Mouse (Mus musculus): ENCODE measurements around the gene Hyal1. TPM values are rescaled to one million over a fixed set of nuclear protein-coding genes. Genes with fewer than 3 reads are reported as not detected.

The Hyal1 gene
- total RNA-seq, 2 experiments from 2014 or later = 7.1 TPM; not detected in 1

- ATAC-seq (replicated peaks; ENCODE audit: low FRiP score, poor library complexity, severe bottlenecking) = no peak
These were observed 32.7 kb downstream of the Hyal1 start for GRCm38 (mm10) chr9:107609433-107609830.

- no peak for ATAC-seq (replicated peaks; ENCODE audit: low FRiP score, poor library complexity, severe bottlenecking)
These were observed 34.9 kb downstream of the Hyal1 start for GRCm38 (mm10) chr9:107611456-107612190.

- ATAC-seq (replicated peaks; ENCODE audit: low FRiP score, poor library complexity, severe bottlenecking) = peak; percentile 91
These were observed 35.6 kb downstream of the Hyal1 start for GRCm38 (mm10) chr9:107612191-107612944.

GRCm38 (mm10) chr9:107612945-107613569, 36.3 kb downstream of the Hyal1 start:
- ATAC-seq (replicated peaks; ENCODE audit: low FRiP score, poor library complexity, severe bottlenecking) = no peak

GRCm38 (mm10) chr9:107615035-107615434, 38.3 kb downstream of the Hyal1 start:
- ATAC-seq (replicated peaks; ENCODE audit: low FRiP score, poor library complexity, severe bottlenecking) = no peak

GRCm38 (mm10) chr9:107617461-107617860, 40.7 kb downstream of the Hyal1 start:
- ATAC-seq (replicated peaks; ENCODE audit: low FRiP score, poor library complexity, severe bottlenecking) = no peak

- no peak for ATAC-seq (replicated peaks; ENCODE audit: low FRiP score, poor library complexity, severe bottlenecking)
These were observed 41.4 kb downstream of the Hyal1 start for GRCm38 (mm10) chr9:107618098-107618497.

GRCm38 (mm10) chr9:107618778-107619545, 42.2 kb downstream of the Hyal1 start:
- ATAC-seq (replicated peaks; ENCODE audit: low FRiP score, poor library complexity, severe bottlenecking) = no peak

GRCm38 (mm10) chr9:107619546-107619879, 42.8 kb downstream of the Hyal1 start:
- no peak for ATAC-seq (replicated peaks; ENCODE audit: low FRiP score, poor library complexity, severe bottlenecking)

- ATAC-seq (replicated peaks; ENCODE audit: low FRiP score, poor library complexity, severe bottlenecking) = no peak
These were observed 44.2 kb downstream of the Hyal1 start for GRCm38 (mm10) chr9:107620954-107621353.

- ATAC-seq (replicated peaks; ENCODE audit: low FRiP score, poor library complexity, severe bottlenecking) = no peak
These were observed 47.8 kb downstream of the Hyal1 start for GRCm38 (mm10) chr9:107624539-107624938.

GRCm38 (mm10) chr9:107624951-107625350, 48.2 kb downstream of the Hyal1 start:
- ATAC-seq (replicated peaks; ENCODE audit: low FRiP score, poor library complexity, severe bottlenecking) = no peak

GRCm38 (mm10) chr9:107625351-107626128, 48.8 kb downstream of the Hyal1 start:
- ATAC-seq (replicated peaks; ENCODE audit: low FRiP score, poor library complexity, severe bottlenecking) = no peak

GRCm38 (mm10) chr9:107626158-107626843, 49.6 kb downstream of the Hyal1 start:
- ATAC-seq (replicated peaks; ENCODE audit: low FRiP score, poor library complexity, severe bottlenecking) = peak; percentile 55

GRCm38 (mm10) chr9:107626844-107627277, 50.1 kb downstream of the Hyal1 start:
- peak; percentile 50 for ATAC-seq (replicated peaks; ENCODE audit: low FRiP score, poor library complexity, severe bottlenecking)

- ATAC-seq (replicated peaks; ENCODE audit: low FRiP score, poor library complexity, severe bottlenecking) = no peak
These were observed 50.9 kb downstream of the Hyal1 start for GRCm38 (mm10) chr9:107627387-107628255.

GRCm38 (mm10) chr9:107628721-107629410, 52.1 kb downstream of the Hyal1 start:
- no peak for ATAC-seq (replicated peaks; ENCODE audit: low FRiP score, poor library complexity, severe bottlenecking)
